Mouse (Mus musculus) lung, embryonic 14.5 days (tissue): Measurements from ENCODE around the gene Me1. TPM values are rescaled to one million over a fixed set of nuclear protein-coding genes. Genes with fewer than 3 reads are reported as not detected.

Source experiments
- ATAC-seq: fragments of 200-750 bp; cut with Nextera tagmentation; 2 replicates; pipeline ENCODE4 v1.8.0; 2017; ENCODE audit warnings: mild to moderate bottlenecking, moderate TSS enrichment, moderate library complexity; ENCODE audit not compliant: insufficient read depth
- DNase-seq: peaks from one replicate; pipeline ENCODE4 v3.0.0-alpha.2; 2015
- H3K27ac ChIP-seq: fragments of 300-500 bp; sonication (generic); 2 replicates; pipeline ENCODE4 v1.5.1; 2014; ENCODE audit warnings: low read depth, mild to moderate bottlenecking, moderate library complexity
- H3K27me3 ChIP-seq: fragments of 300-500 bp; sonication (generic); 2 replicates; pipeline ENCODE4 v1.6.1; 2014; ENCODE audit warnings: low read length, control low read depth; ENCODE audit not compliant: insufficient read depth
- H3K36me3 ChIP-seq: fragments of 300-500 bp; sonication (generic); 2 replicates; pipeline ENCODE4 v1.6.1; 2014; ENCODE audit warnings: control low read depth; ENCODE audit not compliant: insufficient read depth
- H3K4me1 ChIP-seq: fragments of 300-500 bp; sonication (generic); 2 replicates; pipeline ENCODE4 v1.6.1; 2014; ENCODE audit warnings: antibody characterized with exemption, control low read depth; ENCODE audit not compliant: insufficient read depth
- H3K4me2 ChIP-seq: fragments of 300-500 bp; sonication (generic); 2 replicates; pipeline ENCODE4 v1.6.1; 2014; ENCODE audit warnings: mild to moderate bottlenecking
- H3K4me3 ChIP-seq: fragments of 300-500 bp; sonication (generic); 2 replicates; pipeline ENCODE4 v1.5.1; 2014; ENCODE audit warnings: low read depth, low read length
- H3K9ac ChIP-seq: fragments of 300-500 bp; sonication (generic); 2 replicates; pipeline ENCODE4 v1.6.1; 2014
- H3K9me3 ChIP-seq: fragments of 300-500 bp; sonication (generic); 2 replicates; pipeline ENCODE4 v1.6.1; 2016; ENCODE audit warnings: low read depth, low read length, control low read depth
- CTCF ChIP-seq: IDR thresholded peaks from 2 replicates; pipeline ENCODE4 v1.5.1; 2016; ENCODE audit warnings: antibody characterized with exemption, low read depth
- WGBS: fragments of 180-500 bp; shearing (Covaris S2); extraction: QIAGEN DNeasy Blood & Tissue Kit; methylation state at CpG from one replicate; pipeline ENCODE4 v1.1.7; 2014; 5-methylcytosine and 5-hydroxymethylcytosine counted together
- polyA plus RNA-seq: library from polyadenylated mRNA; unstranded; fragments of >200 nt; fragmentation: Nextera tagmentation; extraction: Ambion mirVana; gene quantifications from 2 replicates; pipeline ENCODE4 v1.2.1, GENCODE M21; 2014

The Me1 gene
- polyA plus RNA-seq, 1 experiment from 2014 or later: 27.4 TPM

DNA sequence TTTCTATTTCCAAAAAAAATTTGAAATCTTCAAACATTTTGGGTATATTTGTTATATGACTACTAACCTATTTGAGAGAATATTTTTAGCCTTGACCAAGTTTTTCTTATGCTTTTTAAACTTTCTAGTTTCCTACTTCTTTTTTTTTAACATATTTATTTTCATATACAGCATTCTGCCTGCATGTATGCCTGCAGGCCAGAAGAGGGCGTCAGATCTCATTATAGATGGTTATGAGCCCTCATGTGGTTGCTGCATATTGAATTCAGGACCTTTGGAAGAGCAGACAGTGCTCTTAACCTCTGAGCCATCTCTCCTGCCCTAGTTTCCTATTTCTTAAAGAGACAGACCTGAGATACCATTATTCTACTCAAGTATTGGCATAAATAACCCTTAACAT, 48.9 kb downstream of the Me1 start:
- Histone ChIP-seq H3K27ac (no peak overlapping the region), H3K9ac (no peak overlapping the region), H3K4me3 (no peak overlapping the region), H3K4me1 (no peaks in the 10 kb centered on the region), H3K9me3 (no peaks in the 10 kb centered on the region), H3K36me3 (0 out of 2 replicates have a peak, but pooled peaks cover 4% of the 10 kb centered on the region), H3K27me3 (no peaks in the 10 kb centered on the region), H3K4me2 (no peak overlapping the region)
- WGBS: 0% methylated on average over 1 of the region's 1 CpGs
- ATAC-seq (no peak), DNase-seq (no peak)
- TF ChIP-seq CTCF: peak; percentile 36

GRCm38 (mm10) chr9:86643497-86643896, 52.3 kb downstream of the Me1 start:
- TF ChIP-seq CTCF: no peak
- Histone ChIP-seq H3K9ac (no peak overlapping the region), H3K4me1 (no peaks in the 10 kb centered on the region), H3K4me2 (no peak overlapping the region), H3K27me3 (no peaks in the 10 kb centered on the region), H3K4me3 (no peak overlapping the region), H3K36me3 (0 out of 2 replicates have a peak, but pooled peaks cover 4% of the 10 kb centered on the region), H3K9me3 (no peaks in the 10 kb centered on the region), H3K27ac (no peak overlapping the region)
- no peak for ATAC-seq
- DNase-seq: no peak
- 93% methylated on average over 4 of the region's 4 CpGs for WGBS

DNA sequence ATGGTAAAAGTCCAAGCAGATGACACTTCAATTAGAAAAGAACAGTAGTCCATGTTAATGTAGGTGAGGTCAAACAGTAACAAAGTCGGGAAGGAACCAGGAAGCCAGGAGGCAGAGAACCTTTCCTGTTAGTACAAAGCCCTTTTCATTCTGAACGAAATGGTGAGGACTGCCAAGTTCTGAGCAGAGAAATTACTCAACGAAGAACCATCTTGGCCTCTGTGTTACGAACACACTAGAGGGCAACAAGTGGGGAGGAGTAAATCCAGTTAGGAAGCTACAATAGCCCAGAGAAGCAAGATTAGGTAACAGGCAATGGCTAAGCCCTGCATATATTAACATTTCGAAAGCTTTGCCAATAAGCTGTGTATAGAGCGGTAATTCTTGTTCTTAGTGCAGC, 57.0 kb downstream of the Me1 start:
- ATAC-seq (no peak), DNase-seq (no peak)
- Histone ChIP-seq H3K4me1 (no peaks in the 10 kb centered on the region), H3K4me2 (no peak overlapping the region), H3K36me3 (0 out of 2 replicates have a peak, but pooled peaks cover 4% of the 10 kb centered on the region), H3K27me3 (no peaks in the 10 kb centered on the region), H3K27ac (no peak overlapping the region), H3K4me3 (no peak overlapping the region), H3K9me3 (no peaks in the 10 kb centered on the region), H3K9ac (no peak overlapping the region)
- no peak for TF ChIP-seq CTCF
- WGBS: 63% methylated on average over 6 of the region's 6 CpGs

- Histone ChIP-seq H3K36me3 (no peaks in the 10 kb centered on the region), H3K9me3 (no peaks in the 10 kb centered on the region), H3K4me3 (no peak overlapping the region), H3K4me1 (no peaks in the 10 kb centered on the region), H3K27ac (no peak overlapping the region), H3K27me3 (no peaks in the 10 kb centered on the region), H3K4me2 (no peak overlapping the region), H3K9ac (no peak overlapping the region)
- ATAC-seq (no peak), DNase-seq (no peak)
- 73% methylated on average over 7 of the region's 7 CpGs for WGBS
- no peak for TF ChIP-seq CTCF
Measured at GRCm38 (mm10) chr9:86631153-86631552, 64.6 kb downstream of the Me1 start.

DNA sequence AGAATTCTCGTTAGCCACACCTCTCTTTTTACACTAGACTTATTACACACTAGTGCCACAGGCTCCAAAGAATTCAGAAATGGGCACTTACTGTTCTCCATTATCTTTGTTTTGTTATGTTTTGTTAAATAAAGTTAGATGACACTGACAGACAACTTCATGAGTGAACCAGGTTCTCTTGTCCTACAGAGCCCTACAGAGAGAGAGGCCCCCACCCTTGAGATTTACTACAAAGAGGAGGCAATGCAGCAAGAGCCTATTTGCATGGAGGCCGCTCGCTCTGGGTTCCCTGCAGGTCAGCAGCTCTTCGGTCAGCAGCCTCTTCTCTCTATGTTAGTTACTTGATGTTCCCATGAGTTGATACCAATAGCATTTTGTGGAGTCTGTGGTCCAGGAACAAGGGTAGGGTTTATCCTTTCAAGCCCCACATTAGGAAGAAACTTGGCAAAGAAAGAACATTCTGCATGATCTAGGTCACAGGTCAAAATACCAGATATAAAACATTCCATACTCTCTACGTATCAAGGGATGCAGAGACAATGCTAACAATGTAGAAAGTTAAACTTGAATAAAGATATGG, 65.3 kb downstream of the Me1 start:
- Histone ChIP-seq H3K27me3 (no peaks in the 10 kb centered on the region), H3K4me1 (no peaks in the 10 kb centered on the region), H3K9ac (no peak overlapping the region), H3K27ac (0 out of 2 replicates have a peak overlapping the region, but pooled peaks have one; percentile 36), H3K4me3 (no peak overlapping the region), H3K36me3 (no peaks in the 10 kb centered on the region), H3K9me3 (no peaks in the 10 kb centered on the region), H3K4me2 (no peak overlapping the region)
- ATAC-seq (0 out of 2 replicates have a peak, but pooled peaks have one; percentile 31), DNase-seq (peak; percentile 53)
- no peak for TF ChIP-seq CTCF
- whole genome bisulfite sequencing: 70% methylated on average over 5 of the region's 5 CpGs

DNA sequence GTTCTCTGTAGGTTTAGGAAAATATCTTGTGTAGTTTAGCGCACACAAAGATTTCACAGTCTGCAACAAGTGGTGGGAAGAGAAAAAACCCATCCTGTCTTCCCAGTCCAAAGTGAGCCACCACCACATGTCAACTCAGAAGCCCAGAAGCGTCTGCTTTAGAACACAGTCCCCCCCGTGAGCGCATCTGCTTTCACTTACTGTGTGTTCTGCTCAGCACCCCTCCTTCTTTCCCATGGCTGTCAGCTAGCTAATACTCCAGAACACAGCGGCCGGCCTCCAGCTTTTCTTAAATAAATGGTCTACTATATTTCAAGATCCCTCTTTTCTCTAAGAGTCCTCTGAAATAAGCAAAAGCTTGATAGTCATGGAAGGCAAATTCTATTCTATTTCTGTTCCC, 66.4 kb downstream of the Me1 start:
- H3K27ac ChIP-seq: no peak overlapping the region
- ATAC-seq: no peak
- DNase-seq: no peak

GRCm38 (mm10) chr9:86627745-86628496, 67.8 kb downstream of the Me1 start:
- Histone ChIP-seq H3K4me1 (no peaks in the 10 kb centered on the region), H3K4me3 (no peak overlapping the region), H3K27ac (no peak overlapping the region), H3K9ac (no peak overlapping the region), H3K4me2 (no peak overlapping the region), H3K36me3 (no peaks in the 10 kb centered on the region), H3K9me3 (no peaks in the 10 kb centered on the region), H3K27me3 (no peaks in the 10 kb centered on the region)
- 67% methylated on average over 10 of the region's 10 CpGs for WGBS
- peak; percentile 63 for DNase-seq
- peak; percentile 30; the same call in 1 of the 2 replicates for ATAC-seq
- TF ChIP-seq CTCF: no peak

More for the DNA sequence above, 66.4 kb downstream of the Me1 start:
- Histone ChIP-seq H3K4me2 (no peak overlapping the region), H3K9me3 (no peaks in the 10 kb centered on the region), H3K36me3 (no peaks in the 10 kb centered on the region), H3K4me3 (no peak overlapping the region), H3K4me1 (no peaks in the 10 kb centered on the region), H3K9ac (no peak overlapping the region), H3K27me3 (no peaks in the 10 kb centered on the region)
- WGBS: 63% methylated on average over 6 of the region's 6 CpGs
- TF ChIP-seq CTCF: no peak
